Mouse (Mus musculus) embryonic facial prominence, embryonic 11.5 days (tissue): ENCODE results near the gene Rabggta. TPM values are rescaled to one million over a fixed set of nuclear protein-coding genes. Genes with fewer than 3 reads are reported as not detected.
A peak's percentile ranks its signal among the peaks of the same experiment; 100 is the strongest.

ENCODE experiments used
- ATAC-seq: fragments of 200-750 bp; cut with Nextera tagmentation; replicated peaks from 2 replicates; pipeline ENCODE4 v1.8.0; 2017; ENCODE audit warnings: low read depth; ENCODE audit not compliant: insufficient number of reproducible peaks, low FRiP score, low TSS enrichment
- DNase-seq: peaks from one replicate; pipeline ENCODE4 v3.0.0-alpha.2; 2015; ENCODE audit warnings: low spot score
- H3K27ac ChIP-seq: fragments of 300-500 bp; sonication (generic); replicated peaks from 2 replicates; pipeline ENCODE4 v1.5.1; 2014; ENCODE audit warnings: mild to moderate bottlenecking, low read depth, low read length, control low read depth
- H3K27me3 ChIP-seq: fragments of 300-500 bp; sonication (generic); 2 replicates; pipeline ENCODE4 v1.6.1; 2014; ENCODE audit warnings: mild to moderate bottlenecking, low read length, moderate library complexity, mixed read lengths; ENCODE audit not compliant: control insufficient read depth, insufficient read depth
- H3K36me3 ChIP-seq: fragments of 300-500 bp; sonication (generic); replicated peaks from 2 replicates; pipeline ENCODE4 v1.6.1; 2014; ENCODE audit warnings: low read depth, mild to moderate bottlenecking, low read length, moderate library complexity, mixed read lengths; ENCODE audit not compliant: control insufficient read depth, insufficient read depth
- H3K4me1 ChIP-seq: fragments of 300-500 bp; sonication (generic); 2 replicates; pipeline ENCODE4 v1.6.1; 2014; ENCODE audit warnings: low read length, mixed read lengths; ENCODE audit not compliant: control insufficient read depth, insufficient read depth
- H3K4me2 ChIP-seq: fragments of 300-500 bp; sonication (generic); 2 replicates; pipeline ENCODE4 v1.6.1; 2014; ENCODE audit warnings: low read depth, mild to moderate bottlenecking, control low read depth, low read length, moderate library complexity
- H3K4me3 ChIP-seq: fragments of 300-500 bp; sonication (generic); 2 replicates; pipeline ENCODE4 v1.5.1; 2014; ENCODE audit warnings: low read depth, low read length, control low read depth
- H3K9ac ChIP-seq: fragments of 300-500 bp; sonication (generic); replicated peaks from 2 replicates; pipeline ENCODE4 v1.6.1; 2014; ENCODE audit warnings: mild to moderate bottlenecking, control low read depth, low read length
- H3K9me3 ChIP-seq: fragments of 300-500 bp; sonication (generic); replicated peaks from 2 replicates; pipeline ENCODE4 v1.6.1; 2016; ENCODE audit warnings: mild to moderate bottlenecking, low read length, inconsistent platforms, mixed read lengths; ENCODE audit not compliant: control insufficient read depth
- WGBS: fragments of 180-500 bp; shearing (Covaris S2); extraction: QIAGEN DNeasy Blood & Tissue Kit; methylation state at CpG from one replicate; pipeline ENCODE4 v1.1.7; 2014; 5-methylcytosine and 5-hydroxymethylcytosine counted together
- polyA plus RNA-seq: library from polyadenylated mRNA; unstranded; fragments of >200 nt; fragmentation: Nextera tagmentation; extraction: Ambion mirVana; gene quantifications from 2 replicates; pipeline ENCODE4 v1.2.1, GENCODE M21; 2014

The Rabggta gene
- polyA plus RNA-seq, 1 experiment from 2014 or later: 19.9 TPM

DNA sequence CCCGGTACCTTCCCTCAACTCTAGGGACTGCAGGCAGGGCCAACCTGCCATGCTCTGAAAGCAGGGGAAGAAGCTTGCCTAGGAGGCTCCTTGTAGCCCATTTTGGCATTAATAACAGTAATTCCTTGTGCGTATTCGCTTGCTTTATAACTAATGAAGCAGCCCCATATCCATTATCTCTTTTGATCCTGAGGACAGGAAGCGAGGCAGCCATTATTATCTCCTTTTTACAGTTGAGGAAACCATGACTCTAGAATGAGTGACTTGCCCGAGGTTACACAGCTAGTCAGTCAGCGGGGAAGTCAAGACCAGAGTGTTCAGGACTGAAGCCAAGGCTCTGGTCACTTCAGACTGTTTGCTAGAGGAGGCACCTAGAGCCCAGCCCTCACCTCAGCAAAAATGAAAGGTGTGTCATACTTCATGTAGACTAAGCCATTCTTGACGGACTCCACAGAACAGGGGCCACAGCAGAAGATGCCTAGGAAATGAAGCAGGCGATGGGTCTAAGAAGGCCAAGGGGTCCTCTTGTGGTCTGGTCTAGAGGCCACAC lies 15.9 kb downstream of the Rabggta start:
- Histone ChIP-seq H3K4me3 (no peak overlapping the region), H3K4me1 (no peaks in the 10 kb centered on the region), H3K9ac (no peak overlapping the region), H3K27ac (no peak overlapping the region), H3K36me3 (no peaks in the 10 kb centered on the region), H3K27me3 (no peaks in the 10 kb centered on the region), H3K4me2 (no peak overlapping the region), H3K9me3 (no peaks in the 10 kb centered on the region)
- DNase-seq (no peak), ATAC-seq (no peak)
- 92% methylated on average over 8 of the region's 8 CpGs for WGBS

DNA sequence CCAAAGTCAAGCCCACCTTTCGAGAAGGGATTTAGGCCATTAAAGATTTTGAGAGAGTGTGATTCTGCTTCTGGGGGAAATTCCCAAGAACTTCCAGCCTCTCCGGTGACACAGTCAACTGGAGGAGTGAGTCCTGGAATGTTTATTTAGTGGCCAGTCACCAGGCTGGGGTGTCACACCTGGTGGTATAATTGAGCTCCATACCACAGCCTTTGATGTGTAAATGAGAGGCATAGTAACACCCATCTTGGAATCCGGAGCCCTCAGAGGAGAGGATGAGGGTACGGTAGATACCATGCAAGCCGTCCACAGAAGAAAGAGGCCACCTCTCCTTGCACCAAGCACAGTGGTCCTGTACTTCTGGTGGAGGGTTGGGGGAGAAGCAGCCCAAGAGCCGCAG lies 19.3 kb downstream of the Rabggta start:
- H3K27me3 ChIP-seq: no peaks in the 10 kb centered on the region
- no peaks in the 10 kb centered on the region for H3K36me3 ChIP-seq
- no peak for ATAC-seq
- no peak overlapping the region for H3K9ac ChIP-seq
- no peak overlapping the region for H3K4me3 ChIP-seq
- H3K9me3 ChIP-seq: no peaks in the 10 kb centered on the region
- H3K4me1 ChIP-seq: no peaks in the 10 kb centered on the region
- no peak overlapping the region for H3K4me2 ChIP-seq
- no peak for DNase-seq
- 67% methylated on average over 6 of the region's 6 CpGs for whole genome bisulfite sequencing
- H3K27ac ChIP-seq: no peak overlapping the region

DNA sequence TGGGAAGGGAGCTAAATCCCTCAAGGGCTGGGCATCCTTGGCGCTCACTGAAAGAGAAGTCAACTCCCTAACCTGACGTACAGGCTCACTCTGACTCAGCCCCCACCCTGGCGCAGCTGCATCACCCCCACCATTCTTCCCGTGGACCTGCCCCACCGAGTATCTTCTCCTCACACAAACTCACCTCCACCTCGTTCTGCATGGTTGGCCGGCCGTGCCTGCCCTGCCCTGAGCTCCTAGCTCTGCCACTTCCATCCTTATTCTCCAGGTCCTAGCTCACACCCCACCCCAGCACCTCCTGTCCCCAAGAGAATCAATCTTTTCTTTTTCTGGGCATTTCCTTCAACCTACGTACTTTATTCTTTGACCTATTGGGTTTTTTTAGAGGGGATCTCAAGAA lies 20.9 kb downstream of the Rabggta start:
- ATAC-seq: no peak
- H3K9ac ChIP-seq: no peak overlapping the region
- no peaks in the 10 kb centered on the region for H3K27me3 ChIP-seq
- no peaks in the 10 kb centered on the region for H3K36me3 ChIP-seq
- H3K27ac ChIP-seq: no peak overlapping the region
- H3K4me2 ChIP-seq: no peak overlapping the region
- no peak for DNase-seq
- no peaks in the 10 kb centered on the region for H3K4me1 ChIP-seq
- H3K4me3 ChIP-seq: no peak overlapping the region
- WGBS: 73% methylated on average over 9 of the region's 9 CpGs
- no peaks in the 10 kb centered on the region for H3K9me3 ChIP-seq

DNA sequence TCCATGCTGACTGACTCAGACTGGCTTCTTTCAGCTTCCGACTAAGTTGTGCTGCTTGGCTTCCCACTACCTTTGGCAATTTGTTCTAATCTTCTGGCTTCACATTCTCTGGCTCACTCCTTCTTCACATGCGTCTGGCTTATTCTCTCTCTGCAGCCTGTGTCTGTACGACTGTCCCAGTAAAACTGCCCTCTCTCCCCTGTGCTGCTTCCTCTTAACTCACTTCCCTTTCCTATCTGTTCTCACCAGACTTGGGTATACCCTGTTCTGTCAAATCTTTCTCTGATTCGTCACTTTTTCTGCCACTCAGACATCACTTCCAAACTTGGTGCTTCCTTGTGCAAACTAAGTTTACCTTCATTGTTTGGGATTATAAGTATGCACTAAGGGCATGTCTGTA lies 24.8 kb downstream of the Rabggta start:
- ATAC-seq (no peak), DNase-seq (no peak)
- WGBS: 87% methylated on average over 4 of the region's 4 CpGs
- no peaks in the 10 kb centered on the region for H3K36me3 ChIP-seq
- H3K9me3 ChIP-seq: no peaks in the 10 kb centered on the region
- H3K27me3 ChIP-seq: no peaks in the 10 kb centered on the region
- H3K4me3 ChIP-seq: no peak overlapping the region
- no peaks in the 10 kb centered on the region for H3K4me1 ChIP-seq
- H3K27ac ChIP-seq: no peak overlapping the region
- no peak overlapping the region for H3K4me2 ChIP-seq
- H3K9ac ChIP-seq: no peak overlapping the region

DNA sequence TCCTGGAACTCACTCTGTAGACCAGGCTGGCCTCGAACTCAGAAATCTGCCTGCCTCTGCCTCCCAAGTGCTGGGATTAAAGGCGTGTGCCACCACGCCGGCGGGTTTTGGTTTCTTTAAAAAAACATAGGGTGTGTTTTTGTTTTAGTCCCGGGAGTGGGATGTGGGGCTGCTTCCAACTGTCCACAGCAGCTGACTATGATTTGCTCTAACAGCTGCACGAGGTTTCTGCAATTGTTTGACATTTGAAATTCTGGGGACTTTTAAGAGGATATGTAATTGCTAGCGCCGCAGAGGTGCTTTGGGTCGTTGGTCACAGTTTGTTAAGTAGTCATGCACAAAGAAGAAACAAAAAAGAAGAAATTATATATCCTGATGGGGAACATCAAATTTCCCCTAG lies 32.6 kb downstream of the Rabggta start:
- no peaks in the 10 kb centered on the region for H3K9me3 ChIP-seq
- WGBS: 73% methylated on average over 10 of the region's 10 CpGs
- ATAC-seq: no peak
- H3K4me2 ChIP-seq: no peak overlapping the region
- H3K9ac ChIP-seq: no peak overlapping the region
- no peaks in the 10 kb centered on the region for H3K4me1 ChIP-seq
- H3K36me3 ChIP-seq: no peaks in the 10 kb centered on the region
- H3K27ac ChIP-seq: no peak overlapping the region
- no peak for DNase-seq
- no peaks in the 10 kb centered on the region for H3K27me3 ChIP-seq
- H3K4me3 ChIP-seq: no peak overlapping the region

DNA sequence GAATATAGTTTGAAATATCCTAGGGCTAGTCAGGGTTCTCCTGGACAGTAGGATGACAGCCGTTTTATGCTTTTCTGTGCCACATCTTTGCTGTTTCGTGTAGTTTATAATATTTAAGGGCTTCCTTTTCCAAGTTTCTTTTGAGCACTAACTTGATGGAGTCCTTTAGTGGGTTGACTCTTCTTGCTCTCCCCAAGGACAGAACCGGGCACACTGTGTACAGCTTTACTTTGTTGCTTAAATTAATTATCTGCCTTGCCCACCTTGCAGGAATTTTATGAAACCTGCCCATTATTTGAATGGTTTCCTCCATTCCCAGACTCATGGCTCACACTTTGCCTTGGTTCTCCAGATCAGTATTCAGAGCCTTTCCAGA lies 40.0 kb downstream of the Rabggta start:
- peak overlapping the region; percentile 73 for H3K4me3 ChIP-seq
- peak overlapping the region; percentile 22 for H3K4me2 ChIP-seq
- H3K9ac ChIP-seq: no peak overlapping the region; the same call in 1 of the 2 replicates
- no peaks in the 10 kb centered on the region for H3K27me3 ChIP-seq
- peaks cover 12% of the 10 kb centered on the region for H3K36me3 ChIP-seq
- no peak for DNase-seq
- WGBS: 19% methylated on average over 3 of the region's 3 CpGs
- no peaks in the 10 kb centered on the region for H3K4me1 ChIP-seq
- no peak overlapping the region for H3K27ac ChIP-seq
- peak; percentile 49 for ATAC-seq
- H3K9me3 ChIP-seq: no peaks in the 10 kb centered on the region

DNA sequence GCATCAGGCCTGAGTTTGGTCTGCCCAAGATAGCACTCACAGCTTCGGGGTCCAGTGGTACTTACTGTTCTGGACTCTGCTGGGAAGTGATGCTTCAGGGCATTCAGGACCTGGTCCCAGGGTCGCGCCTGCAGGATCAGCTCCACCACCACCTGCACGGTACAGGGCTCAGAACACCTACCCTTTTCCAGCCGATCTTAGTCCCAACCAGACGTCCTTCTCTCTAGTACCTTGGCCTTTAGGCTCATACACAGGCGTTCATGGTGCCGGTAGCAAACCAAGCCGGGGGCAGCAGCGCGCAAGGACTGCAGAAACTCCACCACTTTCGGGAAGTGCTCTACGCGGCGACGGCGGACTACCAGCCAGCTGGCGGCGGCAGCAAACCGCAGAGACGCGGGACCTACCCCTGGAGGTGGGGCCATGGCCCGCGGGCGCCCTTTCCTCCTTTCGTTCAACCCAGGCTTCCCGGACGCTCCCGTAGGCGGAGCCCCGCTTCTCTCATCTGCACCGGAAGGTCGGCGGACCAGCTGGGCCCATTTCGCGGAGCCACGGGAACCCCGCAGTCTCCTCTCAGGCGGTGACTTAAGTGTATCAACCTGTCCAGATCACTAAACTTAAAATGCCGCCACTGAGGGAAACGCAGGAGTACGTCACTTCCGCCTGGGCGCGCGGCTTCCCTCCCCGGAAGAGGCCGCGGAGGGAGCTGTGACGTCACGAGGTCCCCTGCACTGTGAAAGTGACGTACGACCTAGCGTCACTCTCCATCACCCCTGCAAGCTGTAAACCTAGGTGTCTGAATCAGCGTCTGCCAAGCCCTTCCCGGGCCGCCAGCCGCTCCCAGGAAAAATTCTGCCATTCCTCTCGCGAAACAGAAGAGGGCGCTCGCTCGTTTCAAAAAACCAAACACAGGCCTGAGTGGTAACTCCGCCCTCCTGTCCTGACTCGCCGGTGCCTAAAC lies 40.6 kb downstream of the Rabggta start, which contains the start of gene Tinf2:
Gene Tinf2, minus strand, starts transcription at position 661 of the 958 bp plus-strand sequence.
- H3K9ac ChIP-seq: peak within 1 kb of the TSS; percentile 79
- H3K27me3 ChIP-seq: no peaks in the 10 kb centered on the region
- ATAC-seq (peak; percentile 95), DNase-seq (peak; percentile 97)
- no peaks in the 10 kb centered on the region for H3K4me1 ChIP-seq
- H3K4me2 ChIP-seq: peak within 1 kb of the TSS; percentile 69
- H3K4me3 ChIP-seq: peak within 1 kb of the TSS; percentile 73
- WGBS: under 1% methylated on average over 66 of the region's 66 CpGs
- peaks cover 17% of the 10 kb centered on the region for H3K36me3 ChIP-seq
- peak within 1 kb of the TSS; percentile 63; the same call in 1 of the 2 replicates for H3K27ac ChIP-seq
- no peaks in the 10 kb centered on the region for H3K9me3 ChIP-seq

DNA sequence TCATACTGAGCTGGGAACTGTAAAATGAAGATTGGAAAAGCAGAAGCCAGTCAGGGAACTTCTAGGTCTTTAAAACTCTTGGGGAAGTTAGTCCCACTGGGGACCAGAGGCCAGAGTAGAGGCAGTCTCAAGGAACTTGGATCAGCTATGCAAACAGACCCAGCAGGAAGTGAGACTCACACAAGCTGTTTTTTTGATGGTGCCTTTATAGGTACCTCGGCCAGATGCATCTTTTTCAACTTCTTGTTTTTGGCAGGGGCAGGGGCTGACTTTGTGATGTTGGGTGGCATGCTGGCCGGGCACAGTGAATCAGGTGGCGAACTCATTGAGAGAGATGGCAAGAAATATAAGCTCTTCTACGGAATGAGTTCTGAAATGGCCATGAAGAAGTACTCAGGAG lies 44.4 kb downstream of the Rabggta start:
- no peak for DNase-seq
- H3K4me3 ChIP-seq: no peak overlapping the region
- no peak overlapping the region for H3K4me2 ChIP-seq
- ATAC-seq: no peak
- H3K9me3 ChIP-seq: no peaks in the 10 kb centered on the region
- H3K36me3 ChIP-seq: peaks cover 17% of the 10 kb centered on the region
- WGBS: 88% methylated on average over 4 of the region's 4 CpGs
- H3K9ac ChIP-seq: no peak overlapping the region
- no peak overlapping the region for H3K27ac ChIP-seq
- H3K4me1 ChIP-seq: no peaks in the 10 kb centered on the region
- no peaks in the 10 kb centered on the region for H3K27me3 ChIP-seq
